Mouse (Mus musculus): ENCODE results near the gene Tmem150a.

- TF ChIP-seq CTCF (IDR thresholded peaks at IDR 0.05; ENCODE audit: low read depth) (peak; percentile 62), EP300 (IDR thresholded peaks at IDR 0.05; ENCODE audit: low read depth) (no peak)
Measured at GRCm38 (mm10) chr6:72364009-72364408, 8.8 kb downstream of the Tmem150a start.

Measured in liver, embryonic 14.5 days (tissue).